Mouse (Mus musculus) embryo, embryonic 11 days (tissue): ENCODE data around the gene Fam171a2.
A peak's percentile ranks its signal among the peaks of the same experiment; 100 is the strongest.
"Not testable (repeated sequence)": the region's sequence is repeated elsewhere in the genome, so short reads cannot be mapped to it uniquely, and the experiment has no call there.

Source experiments
- DNase-seq: peaks from one replicate; pipeline ENCODE4 v3.0.0-alpha.2; 2015

The Fam171a2 gene

GRCm38 (mm10) chr11:102434406-102434805 lies 13.1 kb downstream of the Fam171a2 start:
- DNase-seq = peak; percentile 93

- no peak for DNase-seq
Measured at GRCm38 (mm10) chr11:102433866-102434265, 13.6 kb downstream of the Fam171a2 start.

- no peak for DNase-seq
Measured at GRCm38 (mm10) chr11:102432896-102433295, 14.6 kb downstream of the Fam171a2 start.

- no peak for DNase-seq
Measured at GRCm38 (mm10) chr11:102432115-102432843, 15.2 kb downstream of the Fam171a2 start.

- DNase-seq = no peak
Measured at GRCm38 (mm10) chr11:102431728-102432114, 15.8 kb downstream of the Fam171a2 start.

GRCm38 (mm10) chr11:102431018-102431645 lies 16.4 kb downstream of the Fam171a2 start:
- peak; percentile 91 for DNase-seq

- DNase-seq = peak; percentile 95
Measured at GRCm38 (mm10) chr11:102430121-102431017, 17.1 kb downstream of the Fam171a2 start, which contains the start of gene Grn. Gene Grn (plus strand): TSS chr11:102430315.

- no peak for DNase-seq
Measured at GRCm38 (mm10) chr11:102429551-102429950, 17.9 kb downstream of the Fam171a2 start.

- DNase-seq = no peak
Measured at GRCm38 (mm10) chr11:102428981-102429540, 18.4 kb downstream of the Fam171a2 start.

- DNase-seq = no peak
Measured at GRCm38 (mm10) chr11:102425555-102426316, 21.7 kb downstream of the Fam171a2 start.

- no peak for DNase-seq
Measured at GRCm38 (mm10) chr11:102424666-102425065, 22.8 kb downstream of the Fam171a2 start.

GRCm38 (mm10) chr11:102421559-102421958 lies 25.9 kb downstream of the Fam171a2 start:
- no peak for DNase-seq

GRCm38 (mm10) chr11:102418887-102419286 lies 28.6 kb downstream of the Fam171a2 start:
- no peak for DNase-seq

- no peak for DNase-seq
Measured at GRCm38 (mm10) chr11:102417160-102417559, 30.3 kb downstream of the Fam171a2 start.

- no peak for DNase-seq
Measured at GRCm38 (mm10) chr11:102415034-102415802, 32.3 kb downstream of the Fam171a2 start.

- DNase-seq = no peak
Measured at GRCm38 (mm10) chr11:102413059-102413458, 34.4 kb downstream of the Fam171a2 start.

- DNase-seq = peak; percentile 94
Measured at GRCm38 (mm10) chr11:102411704-102412103, 35.8 kb downstream of the Fam171a2 start.

GRCm38 (mm10) chr11:102411061-102411460 lies 36.4 kb downstream of the Fam171a2 start:
- DNase-seq = no peak

GRCm38 (mm10) chr11:102410345-102410744 lies 37.1 kb downstream of the Fam171a2 start:
- not testable (repeated sequence) for DNase-seq

GRCm38 (mm10) chr11:102409795-102410330 lies 37.6 kb downstream of the Fam171a2 start:
- DNase-seq = no peak
